Mouse (Mus musculus): ENCODE data around the gene Exoc3l4. TPM values are rescaled to one million over a fixed set of nuclear protein-coding genes. Genes with fewer than 3 reads are reported as not detected.

The Exoc3l4 gene
- polyA plus RNA-seq, 1 experiment from 2014 or later, result 2.0 TPM

DNA sequence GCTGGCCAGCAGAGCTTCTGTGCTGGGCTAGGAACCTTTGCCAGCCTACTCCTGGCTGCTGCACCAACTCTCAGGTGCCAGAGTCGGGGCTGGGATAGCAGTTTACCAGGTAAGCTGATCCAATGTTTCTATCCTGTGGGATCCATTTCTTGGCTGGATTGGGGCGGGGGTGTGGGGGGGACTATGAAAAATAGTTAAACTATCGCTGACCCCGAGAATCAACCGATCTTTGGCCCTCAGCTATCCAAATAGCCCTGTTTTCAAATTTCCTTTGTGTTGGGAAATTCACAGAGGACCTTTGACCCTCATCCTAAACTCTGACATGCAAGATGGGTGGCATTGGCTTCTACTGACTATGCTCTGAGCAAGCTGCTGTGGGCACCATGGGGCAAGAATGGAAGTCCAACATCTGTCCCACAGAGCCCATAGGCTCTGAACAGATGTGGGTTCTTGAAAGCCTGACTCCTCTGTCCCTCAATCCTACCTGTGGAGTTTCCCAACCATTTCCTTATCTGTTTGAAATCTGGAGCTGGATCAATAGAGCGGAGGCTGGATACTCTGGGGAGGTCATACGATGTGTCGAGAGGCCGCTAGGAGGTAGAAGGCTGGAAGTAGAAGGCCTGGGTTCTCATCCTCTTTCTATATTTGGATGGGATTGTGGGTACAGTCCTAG is 24.0 kb downstream of the Exoc3l4 start:
- peaks cover 15% of the 10 kb centered on the region for H3K4me1 ChIP-seq
- no peaks in the 10 kb centered on the region for H3K9me3 ChIP-seq
- no peak overlapping the region for H3K9ac ChIP-seq (replicated peaks)
- H3K27me3 ChIP-seq, result peaks cover 54% of the 10 kb centered on the region
- H3K27ac ChIP-seq (replicated peaks), result no peak overlapping the region
- H3K4me3 ChIP-seq, result no peak overlapping the region
- no peak overlapping the region for H3K4me2 ChIP-seq (replicated peaks)
- no peak for ATAC-seq (replicated peaks)
- no peaks in the 10 kb centered on the region for H3K36me3 ChIP-seq
- 97% methylated on average over 9 of the region's 9 CpGs for WGBS

DNA sequence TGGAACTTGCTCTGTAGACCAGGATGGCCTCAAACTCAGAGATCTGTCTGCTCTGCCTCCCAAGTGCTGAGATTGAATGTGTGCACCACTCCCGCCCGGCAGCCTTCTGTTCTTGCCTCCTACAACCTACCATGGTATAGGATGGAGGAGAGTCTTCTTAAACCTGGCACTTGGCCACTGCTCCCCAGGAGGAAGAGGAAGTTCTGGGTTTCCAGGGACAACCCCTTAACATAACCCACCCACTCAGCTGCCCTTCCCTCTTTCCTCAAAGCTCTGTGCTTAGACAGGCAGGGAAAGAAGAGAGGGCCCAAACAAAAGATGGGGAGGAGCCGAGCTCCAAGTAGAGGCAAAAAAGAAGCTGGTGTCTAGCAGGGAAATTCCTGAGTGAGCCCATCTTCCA is 24.7 kb downstream of the Exoc3l4 start:
- no peaks in the 10 kb centered on the region for H3K9me3 ChIP-seq
- H3K27ac ChIP-seq (replicated peaks), result no peak overlapping the region
- H3K36me3 ChIP-seq, result no peaks in the 10 kb centered on the region
- no peak overlapping the region for H3K9ac ChIP-seq (replicated peaks)
- WGBS, result 64% methylated on average over 3 of the region's 3 CpGs
- no peak overlapping the region for H3K4me3 ChIP-seq
- H3K4me2 ChIP-seq (replicated peaks), result no peak overlapping the region
- H3K27me3 ChIP-seq, result peaks cover 61% of the 10 kb centered on the region
- ATAC-seq (replicated peaks), result no peak
- H3K4me1 ChIP-seq, result peaks cover 19% of the 10 kb centered on the region

DNA sequence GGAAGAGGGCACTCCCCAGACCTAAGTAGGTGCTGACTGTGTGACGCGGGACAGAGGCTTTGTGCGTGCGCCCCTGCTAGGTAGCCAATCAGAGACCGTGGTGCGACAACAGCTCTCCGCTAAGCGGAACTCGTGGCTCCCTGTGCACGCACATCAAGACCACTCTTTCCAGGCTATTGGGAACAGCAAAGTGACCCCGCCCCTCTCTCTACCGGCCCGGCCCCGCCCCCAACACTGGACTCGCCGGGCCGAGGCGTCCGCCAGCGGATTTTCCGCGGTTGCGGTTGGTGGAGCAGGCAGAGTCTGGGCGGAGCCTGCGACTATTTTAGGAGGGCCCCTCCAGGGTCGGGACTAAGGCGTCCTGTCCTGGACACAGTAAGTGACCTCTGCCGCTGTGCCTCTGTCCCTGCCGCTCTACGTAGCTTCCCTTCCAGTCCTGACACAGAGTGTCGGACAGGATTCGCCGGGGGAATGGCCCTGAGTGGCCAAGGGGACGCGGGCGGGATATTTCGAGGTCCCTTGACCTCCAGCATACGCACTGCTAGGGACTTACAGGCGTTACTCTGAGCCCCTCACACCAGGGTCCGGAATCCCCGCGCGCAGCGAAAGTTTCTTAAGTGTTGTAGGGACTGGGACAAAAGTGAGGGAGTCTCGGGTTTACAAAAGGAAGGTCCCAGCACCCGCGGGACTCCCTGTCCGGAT is 25.6 kb downstream of the Exoc3l4 start, which contains the start of gene Tnfaip2:
Gene Tnfaip2 (plus strand): TSS at position 161 of the 702 bp plus-strand sequence.
- Histone ChIP-seq H3K4me2 (replicated peaks) (peak within 1 kb of the TSS; percentile 57), H3K9ac (replicated peaks) (no peak within 1 kb of the TSS), H3K36me3 (no peaks in the 10 kb centered on the region), H3K4me3 (peak within 1 kb of the TSS; percentile 37), H3K27me3 (peaks cover 70% of the 10 kb centered on the region), H3K27ac (replicated peaks) (no peak within 1 kb of the TSS), H3K9me3 (no peaks in the 10 kb centered on the region), H3K4me1 (peaks cover 19% of the 10 kb centered on the region)
- peak; percentile 57 for ATAC-seq (replicated peaks)
- under 1% methylated on average over 48 of the region's 48 CpGs for WGBS

- Histone ChIP-seq H3K9ac (replicated peaks) (no peak overlapping the region), H3K27me3 (peaks cover 76% of the 10 kb centered on the region), H3K9me3 (no peaks in the 10 kb centered on the region), H3K4me2 (replicated peaks) (no peak overlapping the region), H3K4me1 (peaks cover 19% of the 10 kb centered on the region), H3K4me3 (no peak overlapping the region), H3K27ac (replicated peaks) (no peak overlapping the region), H3K36me3 (no peaks in the 10 kb centered on the region)
- ATAC-seq (replicated peaks), result no peak
- WGBS, result 10% methylated on average over 15 of the region's 15 CpGs
Observed at GRCm38 (mm10) chr12:111443011-111443870, 26.4 kb downstream of the Exoc3l4 start.

DNA sequence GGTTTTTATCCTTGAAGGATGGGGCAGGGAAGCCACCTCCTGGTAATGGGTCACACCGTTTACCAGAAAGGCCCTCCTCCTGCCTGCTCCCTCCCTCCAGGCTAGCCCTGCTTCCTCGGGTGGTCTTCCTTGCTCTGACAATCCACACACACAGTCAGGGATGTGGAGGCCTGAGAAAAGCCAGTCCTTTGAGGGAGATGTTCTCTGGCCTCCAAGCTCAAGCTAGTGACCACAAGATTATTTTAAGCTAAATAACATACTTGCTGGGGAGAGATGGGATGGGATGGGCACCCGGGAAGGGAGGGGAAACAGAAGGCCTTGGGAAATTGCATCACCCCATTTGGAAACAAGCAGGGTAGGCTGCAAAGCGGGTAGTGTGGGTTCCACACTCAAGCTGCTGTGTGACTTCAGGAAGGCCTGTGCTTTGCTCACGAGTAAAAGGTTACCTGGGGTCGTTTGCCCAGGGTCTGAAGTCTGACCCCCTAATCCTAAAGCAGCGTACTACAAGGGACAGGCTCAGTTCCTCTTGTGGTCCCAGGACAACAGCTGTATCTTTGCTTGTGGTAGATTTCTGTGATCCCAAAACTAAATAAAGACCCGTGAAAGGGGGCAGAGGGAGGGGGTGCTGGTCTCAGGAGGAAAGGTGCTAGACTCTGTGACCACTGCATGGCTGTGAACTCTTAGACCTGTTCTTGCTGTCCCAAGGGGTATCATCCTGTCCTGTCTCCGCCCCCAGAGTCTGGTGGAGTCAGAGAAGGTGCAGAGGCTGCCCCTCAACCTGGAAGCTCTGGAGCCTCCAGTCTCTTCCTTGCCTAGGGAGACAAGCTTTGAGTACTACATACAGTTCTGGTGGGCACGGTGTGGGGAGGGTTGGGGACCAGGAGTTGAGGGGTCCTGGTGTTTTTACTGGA is 27.4 kb downstream of the Exoc3l4 start:
- H3K27ac ChIP-seq (replicated peaks), result no peak overlapping the region
- peaks cover 84% of the 10 kb centered on the region for H3K27me3 ChIP-seq
- ATAC-seq (replicated peaks), result no peak
- 22% methylated on average over 10 of the region's 10 CpGs for WGBS
- no peaks in the 10 kb centered on the region for H3K9me3 ChIP-seq
- peaks cover 19% of the 10 kb centered on the region for H3K4me1 ChIP-seq
- H3K36me3 ChIP-seq, result no peaks in the 10 kb centered on the region
- no peak overlapping the region for H3K9ac ChIP-seq (replicated peaks)
- H3K4me3 ChIP-seq, result no peak overlapping the region
- no peak overlapping the region for H3K4me2 ChIP-seq (replicated peaks)

DNA sequence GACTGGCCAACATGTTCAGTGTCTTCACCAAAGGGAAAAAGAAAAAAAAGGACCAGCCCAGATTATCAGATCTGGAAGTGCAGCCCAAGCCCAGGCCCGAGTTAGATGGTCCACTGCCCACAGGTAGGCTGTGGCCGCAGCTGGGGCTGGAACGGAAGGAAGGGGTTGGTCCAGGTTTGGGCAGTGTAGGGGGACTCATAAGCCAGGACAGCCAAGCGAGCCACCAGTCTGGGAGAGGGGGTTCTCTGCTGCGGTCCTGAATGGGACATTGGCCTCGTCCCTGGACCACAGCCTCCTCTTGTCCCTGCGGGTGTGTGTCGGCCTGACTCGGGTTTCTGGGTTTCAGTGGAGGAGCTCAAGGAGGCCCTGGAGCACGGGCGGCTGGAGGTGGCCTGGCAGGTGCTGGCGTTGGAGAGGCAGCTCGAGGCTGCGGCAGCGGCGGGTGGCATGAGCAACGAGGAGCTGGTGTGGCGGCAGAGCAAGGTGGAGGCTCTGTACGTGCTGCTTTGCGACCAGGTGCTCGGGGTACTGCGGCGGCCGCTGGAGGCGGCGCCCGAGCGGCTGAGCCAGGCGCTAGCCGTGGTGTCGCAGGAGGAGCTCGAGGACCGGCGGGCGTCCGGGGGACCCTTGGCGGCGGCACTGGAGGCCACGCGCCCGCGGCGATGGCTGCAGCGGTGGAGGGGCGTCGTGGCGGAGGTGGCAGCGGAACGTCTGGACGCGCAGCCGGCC is 28.5 kb downstream of the Exoc3l4 start:
- H3K36me3 ChIP-seq, result no peaks in the 10 kb centered on the region
- 1% methylated on average over 52 of the region's 52 CpGs for WGBS
- H3K4me1 ChIP-seq, result peaks cover 19% of the 10 kb centered on the region
- H3K9me3 ChIP-seq, result no peaks in the 10 kb centered on the region
- ATAC-seq (replicated peaks), result no peak
- no peak overlapping the region for H3K27ac ChIP-seq (replicated peaks)
- peaks cover 96% of the 10 kb centered on the region for H3K27me3 ChIP-seq
- peak overlapping the region; percentile 26 for H3K4me3 ChIP-seq
- peak overlapping the region; percentile 30 for H3K4me2 ChIP-seq (replicated peaks)
- no peak overlapping the region for H3K9ac ChIP-seq (replicated peaks)

DNA sequence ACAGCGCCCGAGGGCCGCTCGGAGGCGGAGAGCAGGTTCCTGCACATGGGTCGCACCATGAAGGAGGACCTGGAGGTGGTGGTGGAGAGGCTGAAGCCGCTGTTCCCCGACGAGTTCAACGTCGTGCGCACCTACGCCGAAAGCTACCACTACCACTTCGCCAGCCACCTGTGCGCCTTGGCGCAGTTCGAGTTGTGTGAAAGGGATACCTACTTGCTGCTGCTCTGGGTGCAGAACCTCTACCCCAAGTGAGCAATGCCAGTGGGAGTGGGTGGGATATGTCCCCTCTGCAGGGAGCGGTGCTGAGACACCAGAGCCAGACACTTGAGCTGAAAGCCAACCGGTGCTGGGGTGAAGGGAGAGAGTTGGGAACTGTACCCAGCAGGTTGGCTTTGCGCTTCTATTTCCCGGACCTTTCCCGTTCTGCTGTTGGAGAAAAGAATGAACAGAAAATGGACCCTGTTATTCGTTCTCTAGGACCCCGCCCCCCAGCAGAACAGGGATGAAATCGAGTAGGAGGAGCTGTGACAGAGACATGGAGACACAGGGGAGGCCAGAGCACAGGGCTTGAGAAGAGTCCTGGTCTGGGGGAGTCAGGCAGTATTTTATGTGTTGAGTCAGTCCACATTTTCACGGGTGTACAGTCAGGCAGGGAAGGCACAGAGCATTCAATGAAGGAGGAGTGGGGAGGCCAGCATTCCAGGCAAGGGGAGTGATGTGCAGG is 29.2 kb downstream of the Exoc3l4 start:
- no peak overlapping the region for H3K9ac ChIP-seq (replicated peaks)
- H3K4me1 ChIP-seq, result peaks cover 19% of the 10 kb centered on the region
- no peaks in the 10 kb centered on the region for H3K36me3 ChIP-seq
- H3K9me3 ChIP-seq, result no peaks in the 10 kb centered on the region
- no peak overlapping the region for H3K27ac ChIP-seq (replicated peaks)
- WGBS, result 4% methylated on average over 27 of the region's 27 CpGs
- H3K27me3 ChIP-seq, result peaks cover 96% of the 10 kb centered on the region
- H3K4me3 ChIP-seq, result peak overlapping the region; percentile 26
- no peak for ATAC-seq (replicated peaks)
- peak overlapping the region; percentile 30 for H3K4me2 ChIP-seq (replicated peaks)

DNA sequence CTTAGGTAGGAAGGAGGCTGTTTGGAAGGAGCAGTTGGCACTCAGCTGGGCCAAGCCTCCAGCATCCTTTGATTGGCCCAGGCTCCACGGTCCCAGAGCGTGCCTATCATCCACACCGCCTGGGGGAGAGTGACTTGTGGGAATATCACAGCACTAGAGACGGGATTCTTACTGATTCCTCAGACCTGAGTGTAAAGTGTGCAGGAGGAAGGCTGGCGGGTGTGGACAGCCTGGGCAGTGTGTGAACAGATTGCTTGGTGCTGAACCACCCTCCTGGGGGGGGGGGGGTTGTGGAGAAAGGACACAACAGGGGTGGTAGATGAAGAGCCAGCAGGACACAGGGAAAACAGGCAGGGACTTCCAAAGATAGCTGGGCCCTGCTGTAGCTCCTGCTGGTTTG is 29.9 kb downstream of the Exoc3l4 start:
- Histone ChIP-seq H3K9me3 (no peaks in the 10 kb centered on the region), H3K4me3 (no peak overlapping the region), H3K27ac (replicated peaks) (no peak overlapping the region), H3K27me3 (peaks cover 93% of the 10 kb centered on the region), H3K36me3 (no peaks in the 10 kb centered on the region), H3K4me2 (replicated peaks) (no peak overlapping the region), H3K4me1 (peaks cover 19% of the 10 kb centered on the region), H3K9ac (replicated peaks) (no peak overlapping the region)
- no peak for ATAC-seq (replicated peaks)
- WGBS, result 13% methylated on average over 5 of the region's 5 CpGs

DNA sequence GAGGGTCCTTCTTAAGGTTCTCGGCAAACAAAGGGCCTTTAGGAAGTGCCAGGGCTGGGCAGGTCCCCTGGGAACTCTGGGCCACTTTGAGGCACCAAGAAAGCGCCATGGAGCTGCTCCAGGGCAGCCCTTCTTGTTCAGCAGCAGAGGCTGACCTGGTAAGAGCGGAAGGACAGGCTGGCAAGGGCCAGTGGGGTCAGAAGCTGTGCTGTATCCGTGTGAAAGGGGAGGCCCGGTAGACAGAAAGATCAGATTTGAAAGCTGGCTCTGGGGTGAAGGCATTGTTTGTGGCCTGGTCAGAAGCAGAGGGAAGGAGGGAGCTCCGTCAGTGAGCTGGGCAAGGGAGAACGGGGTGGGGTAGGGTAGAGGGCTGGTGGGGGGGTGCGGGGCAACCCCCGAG is 30.5 kb downstream of the Exoc3l4 start:
- Histone ChIP-seq H3K4me3 (no peak overlapping the region), H3K4me1 (peaks cover 15% of the 10 kb centered on the region), H3K36me3 (no peaks in the 10 kb centered on the region), H3K4me2 (replicated peaks) (no peak overlapping the region), H3K9me3 (no peaks in the 10 kb centered on the region), H3K9ac (replicated peaks) (no peak overlapping the region), H3K27me3 (peaks cover 87% of the 10 kb centered on the region), H3K27ac (replicated peaks) (no peak overlapping the region)
- 13% methylated on average over 9 of the region's 9 CpGs for WGBS
- ATAC-seq (replicated peaks), result no peak

DNA sequence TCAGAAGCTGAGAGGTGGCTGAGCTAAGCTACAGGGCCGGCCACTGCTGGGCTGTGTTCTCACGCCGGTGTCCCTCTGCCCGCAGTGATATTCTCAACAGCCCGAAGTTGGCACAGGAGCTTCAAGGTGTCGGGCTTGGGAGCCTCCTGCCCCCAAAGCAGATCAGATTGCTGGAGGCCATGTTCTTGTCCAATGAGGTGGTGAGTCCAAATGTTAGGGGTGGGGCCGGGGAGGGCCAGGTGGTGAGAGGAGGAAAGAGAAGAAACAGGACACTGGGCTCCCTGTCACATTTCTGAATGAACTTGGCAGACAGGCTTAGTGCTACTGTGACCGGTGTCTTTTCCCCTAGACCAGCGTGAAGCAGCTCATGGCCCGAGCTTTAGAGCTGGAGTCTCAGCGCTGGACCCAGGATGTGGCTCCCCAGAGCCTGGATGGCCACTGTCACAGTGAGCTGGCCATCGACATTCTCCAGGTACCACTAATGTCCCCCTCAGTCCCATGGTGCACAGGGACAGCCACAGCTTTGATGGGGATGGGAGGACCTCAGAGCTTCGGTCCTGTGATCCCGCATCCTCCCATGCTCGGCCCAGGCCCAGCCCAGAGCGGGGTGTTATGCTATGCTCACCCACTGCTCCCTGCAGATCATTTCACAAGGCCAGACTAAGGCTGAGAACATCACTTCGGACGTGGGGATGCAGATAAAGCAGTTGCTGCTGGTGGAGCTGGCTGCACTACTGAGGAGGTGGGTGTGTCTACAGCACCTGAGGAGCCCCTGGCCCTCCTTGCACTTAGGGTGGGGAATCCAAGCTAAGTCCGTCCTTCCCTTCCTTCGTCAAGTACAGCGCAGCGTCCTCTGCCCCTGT is 31.3 kb downstream of the Exoc3l4 start:
- Histone ChIP-seq H3K4me3 (no peak overlapping the region), H3K4me1 (peaks cover 11% of the 10 kb centered on the region), H3K27me3 (peaks cover 79% of the 10 kb centered on the region), H3K4me2 (replicated peaks) (no peak overlapping the region), H3K36me3 (no peaks in the 10 kb centered on the region), H3K27ac (replicated peaks) (no peak overlapping the region), H3K9me3 (no peaks in the 10 kb centered on the region), H3K9ac (replicated peaks) (no peak overlapping the region)
- 15% methylated on average over 22 of the region's 22 CpGs for WGBS
- no peak for ATAC-seq (replicated peaks)
